Mouse (Mus musculus) R1 (cell line): ENCODE results near the gene Atoh8.
A peak's percentile ranks its signal among the peaks of the same experiment; 100 is the strongest.

Source experiments
- DNase-seq: peaks from one replicate; pipeline ENCODE4 v3.0.0-alpha.2; 2018; ENCODE audit warnings: low read depth, low spot score

The Atoh8 gene

DNA sequence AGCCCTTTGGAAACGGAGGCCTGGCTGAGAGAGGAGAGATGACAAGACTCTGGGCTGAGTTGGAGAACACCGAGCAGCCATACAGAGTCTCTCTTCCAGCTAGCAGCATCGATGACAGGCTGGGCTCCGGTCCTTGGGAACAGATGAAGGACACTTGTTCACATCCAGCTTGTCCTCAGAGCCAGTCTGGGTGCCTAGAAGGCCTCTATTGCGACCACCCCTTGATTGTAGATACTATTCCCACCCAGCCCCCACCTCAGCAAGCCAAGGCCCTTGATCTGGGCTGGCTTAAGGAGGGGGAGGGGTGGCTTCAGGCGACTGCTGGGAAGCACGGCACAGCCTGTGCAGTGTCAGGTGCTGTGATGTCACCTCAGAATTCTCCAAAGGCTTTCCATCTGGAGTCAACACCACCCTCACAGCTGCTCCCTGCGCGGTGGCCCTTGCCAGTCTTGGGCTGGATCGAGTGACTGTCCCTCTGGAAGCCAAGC lies 19.3 kb upstream of the Atoh8 start:
- no peak for DNase-seq

DNA sequence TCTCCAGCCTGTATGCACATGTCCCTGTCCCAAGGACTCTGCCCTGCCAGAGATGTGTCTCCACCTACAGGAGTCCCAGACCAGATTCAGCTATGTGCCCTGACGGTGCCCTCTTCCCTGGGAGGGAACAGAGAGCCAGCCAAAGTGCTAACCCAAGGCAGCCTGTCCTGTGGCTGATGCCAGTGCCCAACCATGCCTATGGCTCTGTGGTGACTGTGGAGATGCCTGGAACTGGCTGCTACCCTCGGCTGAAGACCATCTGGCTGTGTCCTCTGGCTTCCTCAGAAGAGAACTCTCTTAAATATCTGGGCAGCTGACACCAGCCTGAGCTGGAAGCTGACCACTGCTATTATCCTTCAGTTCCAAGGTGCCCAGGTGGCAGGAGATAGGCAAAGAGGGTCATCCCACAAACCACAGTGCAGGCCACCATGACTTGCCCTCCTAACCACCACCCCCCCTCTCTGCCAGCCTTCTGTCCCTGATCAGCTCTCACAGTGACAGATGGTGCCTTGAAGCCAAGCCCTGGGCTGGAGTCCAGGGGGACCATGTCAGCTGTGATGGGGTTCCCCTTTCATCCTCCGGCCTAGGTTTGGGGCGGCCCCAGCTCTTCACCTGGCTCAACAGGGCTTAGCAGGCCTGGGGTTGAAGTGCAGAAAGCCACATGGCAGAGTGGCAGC lies 18.7 kb upstream of the Atoh8 start:
- no peak for DNase-seq

DNA sequence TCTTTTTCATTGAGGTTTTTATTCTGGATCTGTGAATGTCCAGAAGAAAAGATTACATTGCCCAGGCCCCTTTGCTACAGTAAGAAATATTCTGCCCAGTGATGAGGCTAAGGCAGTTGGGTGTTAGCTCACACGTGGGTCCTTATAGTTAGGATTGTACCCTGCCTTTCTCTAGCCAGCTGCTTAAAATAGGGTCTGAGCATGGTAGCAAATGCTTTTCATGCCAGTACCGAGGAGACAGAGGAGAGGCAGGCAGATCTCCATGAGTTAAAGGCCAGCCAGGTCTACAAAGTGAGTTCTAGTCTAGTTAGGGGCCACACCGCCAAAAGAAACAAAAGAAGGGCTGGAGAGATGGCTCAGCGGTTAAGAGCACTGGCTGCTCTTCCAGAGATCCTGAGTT lies 17.8 kb upstream of the Atoh8 start:
- DNase-seq, result no peak

- DNase-seq, result no peak
Observed at GRCm38 (mm10) chr6:72252433-72252832, 17.1 kb upstream of the Atoh8 start.

GRCm38 (mm10) chr6:72249981-72250380 lies 14.6 kb upstream of the Atoh8 start:
- DNase-seq, result no peak

DNA sequence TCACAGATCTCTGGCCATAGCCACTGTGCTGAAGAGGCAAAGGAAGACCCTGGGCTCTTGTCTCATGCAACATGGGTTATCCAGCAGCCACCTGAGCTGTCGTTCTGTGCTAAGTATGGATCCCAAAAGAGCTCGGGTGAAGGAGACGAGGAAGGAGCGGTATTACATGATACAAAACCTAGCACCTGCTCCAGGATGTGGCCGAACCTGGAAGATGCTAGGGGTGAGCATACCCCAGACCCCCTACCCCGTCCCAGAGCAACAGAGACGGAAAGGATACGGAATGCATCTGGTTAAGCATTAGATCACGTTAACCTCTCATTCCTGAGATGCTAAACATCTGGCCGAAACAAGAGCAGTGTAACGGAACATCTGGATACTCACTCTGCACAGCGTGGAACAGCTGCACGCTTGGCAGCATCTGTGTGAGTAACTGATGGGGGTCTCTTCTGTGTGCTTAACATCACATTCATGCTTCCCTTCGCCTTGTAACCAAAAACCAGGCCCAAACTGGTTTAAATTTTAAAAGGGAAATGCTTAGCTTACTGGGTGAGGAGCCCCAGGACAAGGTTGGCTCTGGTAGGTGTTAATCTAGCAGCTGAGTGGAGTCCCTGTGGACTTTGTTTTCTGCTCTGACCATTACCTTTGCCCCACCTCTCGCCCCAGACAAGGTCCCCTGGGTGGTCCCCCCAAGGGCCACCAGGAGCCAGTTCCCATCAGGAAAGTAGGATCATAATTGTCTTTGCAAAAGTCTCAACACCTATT lies 13.0 kb upstream of the Atoh8 start:
- no peak for DNase-seq

DNA sequence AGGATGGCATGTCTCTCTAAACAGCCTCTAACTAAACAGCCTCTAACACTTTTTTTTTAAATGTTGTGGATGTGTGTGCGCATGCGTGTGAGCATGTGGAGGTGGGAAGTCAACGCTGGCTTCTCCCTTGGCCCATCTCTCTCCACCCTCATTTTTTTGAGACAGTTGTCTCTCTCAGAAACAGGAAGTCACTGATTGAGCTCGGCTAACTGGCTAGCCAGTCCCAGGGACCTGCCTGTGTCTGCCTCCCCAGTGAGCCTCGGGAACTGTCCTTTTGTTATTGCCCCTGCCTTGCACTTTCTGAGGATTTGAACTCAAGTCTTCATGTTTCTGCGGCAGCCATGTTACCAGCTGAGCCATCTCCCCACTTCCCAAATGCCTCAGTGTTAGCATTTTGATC lies 10.9 kb upstream of the Atoh8 start:
- DNase-seq, result no peak

DNA sequence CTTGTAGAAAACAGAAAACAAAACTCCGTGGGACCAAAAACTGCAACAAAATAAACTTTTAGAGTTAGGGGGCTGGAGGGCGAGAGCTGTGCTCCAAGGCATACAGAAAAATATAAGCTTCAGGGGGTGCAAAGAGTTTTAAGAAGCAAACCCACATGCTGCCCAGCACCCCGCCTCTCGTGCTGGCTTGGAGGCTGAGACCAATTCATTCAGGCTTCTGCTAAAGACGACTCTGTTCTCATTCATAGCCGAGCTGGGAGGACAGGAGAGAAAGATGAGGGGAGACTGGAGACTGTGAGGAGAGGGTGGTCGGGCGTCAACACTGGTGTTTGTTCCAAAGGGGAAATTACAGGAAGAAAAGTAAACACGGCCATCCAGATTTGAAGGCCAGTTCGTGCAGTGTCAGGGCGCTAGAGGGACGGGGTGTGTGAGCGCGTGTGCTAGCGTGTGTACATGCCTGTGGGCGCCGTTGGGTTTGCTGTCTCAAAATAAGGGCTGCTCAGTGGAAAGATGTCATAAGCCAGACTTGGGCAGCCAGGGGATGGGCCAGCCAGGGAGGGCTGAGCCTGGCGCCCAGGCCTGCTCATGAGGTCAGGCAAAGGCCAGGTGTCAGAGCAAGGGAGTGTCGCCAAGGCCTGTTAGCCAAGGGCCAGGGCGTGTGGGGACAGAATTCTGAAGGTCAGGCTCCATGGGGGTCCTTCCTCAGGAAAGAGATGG lies 9.3 kb upstream of the Atoh8 start:
- DNase-seq, result no peak

GRCm38 (mm10) chr6:72244144-72244549 lies 8.8 kb upstream of the Atoh8 start:
- DNase-seq, result no peak

DNA sequence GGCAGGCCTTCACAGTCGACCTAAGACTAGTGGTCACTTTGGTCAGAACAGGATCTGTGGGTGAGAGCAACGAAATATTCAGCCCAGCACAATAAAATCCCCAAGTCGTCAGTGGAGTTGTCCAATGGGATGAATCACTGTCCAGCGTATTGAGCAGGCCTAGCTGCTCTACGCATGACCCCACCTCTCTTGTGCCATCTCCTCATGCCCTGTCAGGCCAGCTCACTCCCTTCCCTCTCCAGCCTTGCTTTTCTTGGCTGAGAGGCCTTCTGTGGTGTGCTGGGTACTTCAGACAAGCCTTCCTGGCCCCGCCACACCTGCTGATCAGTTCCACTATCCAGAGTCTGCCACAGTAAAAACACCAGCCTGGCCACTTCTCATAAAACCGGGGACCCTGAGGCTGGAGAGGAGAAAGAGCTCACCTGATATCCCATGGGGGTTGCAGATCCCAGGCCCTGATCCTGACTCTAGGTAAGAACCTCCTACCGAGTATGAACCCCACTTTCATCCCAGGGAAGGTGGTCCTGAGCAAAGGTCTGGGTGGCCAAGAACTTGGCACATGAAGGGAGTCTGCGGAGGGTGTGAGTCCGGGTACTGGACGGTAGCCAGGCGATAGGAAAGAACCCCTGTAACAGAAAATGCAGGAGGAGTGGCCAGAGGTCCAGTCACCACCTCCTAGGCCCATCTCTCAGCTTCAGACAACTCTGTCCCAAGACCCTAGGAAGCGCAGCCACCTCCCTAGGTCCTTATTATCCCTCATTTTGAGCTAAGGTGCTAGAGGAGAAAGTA lies 7.3 kb upstream of the Atoh8 start:
- no peak for DNase-seq

- DNase-seq, result no peak
Observed at GRCm38 (mm10) chr6:72241843-72242154, 6.4 kb upstream of the Atoh8 start.

DNA sequence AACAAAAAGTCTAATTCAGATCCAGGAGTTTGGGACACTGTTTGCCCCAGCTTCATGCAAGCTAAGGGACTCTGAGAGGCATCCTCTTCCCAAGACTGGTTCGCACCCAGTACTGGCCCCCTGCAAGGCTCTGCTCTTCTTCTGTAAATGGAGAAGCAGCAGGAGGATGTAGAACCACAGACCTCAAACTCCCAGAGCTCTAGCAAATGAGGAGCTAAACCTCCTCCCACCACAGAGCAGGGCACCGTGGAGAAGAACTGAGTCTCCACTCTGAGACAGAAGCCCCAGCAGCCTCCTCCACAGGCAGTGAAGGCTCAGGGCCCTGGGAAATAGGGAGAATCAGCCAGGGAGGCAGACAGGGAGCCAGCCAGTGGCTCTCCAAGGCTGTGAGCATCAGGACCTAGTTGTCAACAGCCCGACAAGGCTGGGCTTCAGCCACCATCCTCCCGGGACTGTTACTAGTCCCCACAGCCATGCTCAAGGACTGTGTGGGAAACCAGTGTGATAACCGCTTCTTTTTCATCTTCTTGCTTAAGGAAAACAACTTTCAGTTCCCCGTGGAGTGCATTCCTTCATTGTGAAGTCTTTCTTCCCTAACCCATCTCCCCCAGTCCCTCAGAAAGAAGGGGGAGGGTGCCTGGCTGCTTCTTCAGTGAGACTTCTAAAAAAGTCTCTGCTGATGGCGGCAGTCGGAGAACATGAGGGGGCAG lies 5.9 kb upstream of the Atoh8 start:
- DNase-seq, result no peak

DNA sequence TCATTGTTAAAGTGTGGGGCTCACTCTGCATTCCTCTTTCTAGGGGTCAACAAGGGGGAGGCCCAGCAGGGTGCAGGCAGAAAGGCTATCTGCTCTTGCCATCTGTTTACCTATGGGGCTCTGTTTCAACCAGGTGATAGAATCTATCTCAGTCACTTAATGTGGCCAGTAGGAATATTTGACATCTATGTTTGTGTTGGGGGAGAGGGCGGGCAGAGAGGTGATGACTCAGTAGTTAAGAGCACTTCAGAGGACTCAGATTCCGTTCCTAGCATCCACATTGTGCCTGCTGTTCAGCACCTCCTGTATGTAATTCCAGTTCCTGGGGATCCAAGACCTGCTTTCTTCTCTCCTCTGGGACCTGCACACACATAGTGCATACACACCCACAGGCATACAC lies 4.7 kb upstream of the Atoh8 start:
- DNase-seq, result no peak

- DNase-seq, result peak; percentile 88
Observed at GRCm38 (mm10) chr6:72237035-72237434, 1.7 kb upstream of the Atoh8 start.

- DNase-seq, result peak; percentile 18
Observed at GRCm38 (mm10) chr6:72235807-72236407, 530 bp upstream of the Atoh8 start.

- peak; percentile 77 for DNase-seq
Observed at GRCm38 (mm10) chr6:72234372-72235097, 842 bp downstream of the Atoh8 start.

DNA sequence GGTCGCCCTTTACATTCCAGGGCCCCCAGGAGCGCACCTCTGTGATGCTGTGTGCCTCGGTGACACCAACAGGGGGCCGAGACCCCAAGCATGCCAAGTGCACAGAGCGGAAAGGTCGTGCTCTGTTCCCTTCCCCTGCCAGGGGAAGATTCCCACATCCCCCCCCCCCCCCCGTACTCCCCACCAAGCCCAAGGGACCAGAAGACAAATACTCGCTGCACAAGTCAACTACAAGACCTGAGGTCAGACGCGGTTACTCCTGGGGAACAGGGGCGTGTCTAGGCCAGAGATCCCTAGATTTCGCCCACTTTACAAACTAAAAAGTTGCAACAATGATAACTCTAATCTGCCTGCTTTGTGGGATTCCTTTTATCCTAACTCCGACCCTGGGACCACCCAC lies 1.4 kb downstream of the Atoh8 start:
- peak; percentile 65 for DNase-seq

DNA sequence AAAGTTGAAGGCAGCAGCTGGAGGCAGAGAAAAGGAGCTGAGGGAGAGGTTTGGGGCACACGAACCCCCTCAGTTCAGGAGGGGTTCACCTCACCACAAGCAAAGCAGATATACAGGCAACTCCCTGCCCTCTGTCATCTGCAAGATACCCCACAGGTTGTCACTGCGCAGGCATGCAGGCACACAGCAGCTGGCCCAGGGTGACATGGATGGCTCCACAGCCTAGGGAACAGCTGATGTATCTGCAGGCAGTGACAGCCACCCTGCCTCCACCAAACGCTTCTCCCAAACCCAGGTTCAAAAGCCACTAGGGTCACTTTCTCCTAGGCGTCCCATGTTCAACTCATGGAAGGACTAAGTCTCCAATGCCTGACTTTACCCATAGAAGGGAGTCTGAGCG lies 2.5 kb downstream of the Atoh8 start:
- no peak for DNase-seq

DNA sequence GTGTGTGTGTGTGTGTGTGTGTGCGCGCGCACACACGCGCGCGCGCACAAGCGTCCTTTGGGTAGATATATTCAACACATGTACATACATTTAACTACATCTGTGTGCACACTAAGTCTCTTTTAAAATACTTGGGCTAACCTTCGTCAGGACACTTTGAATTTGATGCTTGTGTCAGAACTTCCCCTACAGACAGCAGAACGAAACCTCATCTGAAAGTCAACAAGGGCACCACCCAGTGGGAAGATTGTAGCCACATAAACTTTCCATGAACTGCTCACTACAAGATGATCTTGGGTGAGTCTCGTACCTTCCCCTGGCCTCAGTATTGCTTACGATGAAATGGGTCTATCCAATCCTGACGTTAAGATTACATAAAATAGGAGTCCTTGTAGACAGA lies 3.0 kb downstream of the Atoh8 start:
- no peak for DNase-seq

GRCm38 (mm10) chr6:72230875-72231274 lies 4.5 kb downstream of the Atoh8 start:
- no peak for DNase-seq
